Mouse (Mus musculus) CD4-positive, CD25-positive, alpha-beta regulatory T cell, adult 2 months (primary cell): ENCODE results near the gene Esrra.

ENCODE experiments used
- DNase-seq: peaks from one replicate; pipeline ENCODE4 v3.0.0-alpha.2; 2012; ENCODE audit warnings: low read depth, low spot score

The Esrra gene

DNA sequence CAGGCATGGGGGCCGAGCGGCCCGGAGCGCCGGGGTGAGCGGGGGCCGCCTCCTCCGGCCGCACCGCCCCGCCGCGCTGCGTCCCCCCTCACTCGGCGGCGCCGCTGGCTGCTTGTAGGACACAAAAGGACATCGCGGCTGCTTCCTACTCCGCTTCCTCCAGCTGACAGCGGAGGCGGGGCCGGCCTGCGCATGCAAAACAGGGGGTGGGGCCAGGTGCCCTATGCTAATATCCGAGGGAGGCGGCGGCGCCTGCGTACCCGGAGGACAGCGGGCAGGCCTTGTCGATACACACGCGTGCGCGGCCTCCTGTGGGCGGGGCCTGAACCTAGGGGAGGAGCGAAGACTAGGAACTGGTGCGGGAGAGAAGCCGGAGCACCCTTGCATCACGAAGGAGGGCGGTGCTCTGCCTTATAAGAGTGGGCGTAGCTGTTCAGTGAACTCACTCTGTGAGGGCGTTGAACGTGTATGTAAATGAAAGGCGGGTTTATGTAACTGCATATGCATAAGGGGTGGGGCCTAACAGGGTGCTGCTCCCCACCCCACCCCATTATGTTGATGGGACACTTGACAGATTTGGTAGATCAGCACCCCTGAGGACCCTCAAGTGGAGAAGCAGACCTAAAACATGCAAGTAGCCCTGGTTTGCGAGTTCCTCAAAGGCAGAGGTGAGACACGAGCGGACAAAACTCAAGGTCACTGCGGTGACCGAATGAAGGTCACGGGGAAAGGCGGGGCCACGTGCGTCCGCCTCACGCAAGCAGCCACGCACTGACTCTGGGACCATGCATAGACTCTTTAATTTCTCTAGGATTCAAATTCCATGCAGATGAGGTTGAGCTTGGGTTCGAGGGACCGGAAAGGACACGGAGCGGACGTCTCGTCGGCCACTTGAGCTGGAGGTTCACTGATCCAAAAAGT lies at the start of gene Esrra:
Gene Esrra, minus strand, starts transcription at position 167 of the 921 bp plus-strand sequence.
- peak; percentile 100 for DNase-seq

DNA sequence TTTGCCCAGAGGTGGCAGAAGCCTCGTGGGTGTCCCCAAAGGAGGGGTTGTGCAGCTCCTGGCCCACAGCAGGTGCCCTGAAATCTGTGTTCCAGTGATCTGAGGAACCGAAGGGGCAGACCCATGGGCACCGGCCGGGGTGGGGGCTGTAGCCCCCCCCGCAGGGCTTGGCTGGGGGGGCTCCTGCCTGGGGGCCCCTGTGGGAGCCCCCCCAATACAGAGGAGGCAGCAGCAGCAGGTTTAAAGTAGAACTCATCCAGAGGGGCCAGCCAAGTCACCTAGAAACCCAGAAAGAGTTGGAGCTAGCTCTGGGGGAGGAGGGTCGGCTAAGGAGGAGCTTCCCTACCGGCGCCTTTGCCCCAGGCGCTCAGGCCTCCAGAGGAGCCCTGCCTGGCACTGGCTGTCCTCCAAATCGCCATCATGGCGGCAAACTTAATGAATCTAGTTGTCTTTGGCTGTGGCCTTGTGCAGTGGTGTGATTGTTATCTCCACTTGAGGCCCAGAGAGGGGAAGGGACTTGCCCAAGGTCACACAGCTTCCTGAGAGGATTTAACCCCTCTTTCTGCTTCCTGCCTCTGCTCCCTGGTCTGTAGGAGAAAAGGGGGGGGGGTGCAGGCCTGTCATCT lies 49.0 kb upstream of the Esrra start:
- peak; percentile 52 for DNase-seq

DNA sequence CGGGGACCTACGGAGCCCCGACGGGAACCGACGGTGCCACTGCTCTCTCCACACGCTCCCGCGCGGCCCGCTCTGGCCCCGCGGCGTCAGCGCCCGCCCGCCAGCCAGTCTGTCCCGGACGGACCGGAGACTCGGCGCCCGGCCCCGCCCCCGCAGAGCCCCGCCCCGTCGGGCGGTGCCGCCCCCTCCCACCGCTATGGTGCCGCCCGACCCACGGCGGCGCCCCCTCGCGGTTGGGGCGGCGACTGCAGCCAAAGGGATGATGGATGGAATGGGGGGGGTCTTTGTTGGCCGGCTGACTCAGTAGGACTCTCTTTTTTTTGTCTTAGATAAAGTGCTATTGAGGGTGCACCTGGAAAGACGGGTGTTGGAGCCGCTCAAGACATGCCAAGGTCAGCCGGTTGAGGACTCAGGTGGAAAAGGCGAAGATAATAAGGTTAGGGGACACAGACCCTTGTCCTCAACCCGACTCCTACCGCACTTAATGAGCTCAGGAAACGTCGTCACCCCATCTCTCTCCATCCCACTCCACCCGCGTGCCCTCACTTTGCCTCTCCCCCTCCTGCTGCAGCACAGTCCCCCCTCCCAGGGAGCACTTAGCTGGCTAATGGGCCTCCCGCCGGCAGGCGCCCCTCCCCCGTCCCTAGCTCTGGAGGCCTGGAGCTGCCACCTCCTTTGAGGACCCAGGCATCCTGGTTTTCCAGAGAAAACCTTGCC lies 48.2 kb upstream of the Esrra start:
- DNase-seq, result peak; percentile 90

DNA sequence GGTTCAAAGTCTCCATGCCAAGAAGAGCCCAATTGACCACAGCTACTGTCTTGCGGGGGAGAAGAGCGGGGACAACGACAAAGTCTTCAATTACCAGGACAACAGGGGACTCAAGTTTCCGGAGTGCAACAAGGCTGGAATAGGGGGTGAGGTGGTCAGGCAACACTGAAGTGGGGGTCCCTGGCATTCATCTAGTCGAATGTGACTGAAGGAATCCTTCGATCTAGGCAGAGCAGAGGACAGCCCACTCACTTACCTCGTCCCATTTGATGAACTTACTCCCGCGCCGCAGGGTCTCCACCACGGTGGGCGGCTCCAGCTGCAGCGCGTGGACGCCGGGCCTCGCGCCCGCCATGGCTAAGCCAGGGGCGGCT lies 47.7 kb upstream of the Esrra start:
- DNase-seq, result no peak

DNA sequence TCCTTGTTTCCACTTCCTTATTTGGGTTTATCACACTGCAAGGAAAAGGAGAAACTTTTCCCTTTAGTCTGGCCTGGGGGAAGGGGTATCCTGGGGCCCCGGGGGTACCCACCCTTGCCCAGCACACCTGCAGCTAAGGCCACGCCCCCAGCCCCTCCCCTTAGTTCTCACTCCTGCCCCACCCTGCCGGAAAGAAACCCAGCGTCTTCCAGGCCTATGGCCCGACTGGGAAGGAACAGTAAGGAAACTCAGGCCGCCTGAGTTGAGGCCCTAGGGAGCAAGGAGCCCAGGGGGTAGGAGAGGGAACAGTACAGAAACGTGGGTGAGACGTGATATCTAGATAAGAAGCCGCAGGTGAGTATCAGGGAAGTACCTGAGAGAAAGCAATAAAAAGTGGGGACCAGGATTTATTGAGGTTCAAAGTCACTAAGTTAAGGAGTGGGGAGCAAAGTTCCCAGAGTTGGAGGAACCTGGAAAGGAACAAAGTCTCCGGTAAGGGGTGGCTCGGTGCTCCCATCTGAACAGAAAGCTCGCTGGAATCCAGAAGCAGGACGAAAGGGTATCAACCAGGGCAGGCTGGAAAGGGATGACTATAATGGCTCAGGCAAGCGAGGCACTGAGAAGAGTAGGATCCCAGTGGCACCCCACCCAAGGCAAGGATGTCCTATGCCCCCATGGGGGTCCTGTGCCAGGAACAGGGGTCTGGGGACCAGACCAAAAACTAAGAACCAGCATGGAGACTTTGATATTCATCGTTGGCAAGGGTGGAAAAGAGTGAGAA lies 47.1 kb upstream of the Esrra start:
- DNase-seq, result peak; percentile 47

DNA sequence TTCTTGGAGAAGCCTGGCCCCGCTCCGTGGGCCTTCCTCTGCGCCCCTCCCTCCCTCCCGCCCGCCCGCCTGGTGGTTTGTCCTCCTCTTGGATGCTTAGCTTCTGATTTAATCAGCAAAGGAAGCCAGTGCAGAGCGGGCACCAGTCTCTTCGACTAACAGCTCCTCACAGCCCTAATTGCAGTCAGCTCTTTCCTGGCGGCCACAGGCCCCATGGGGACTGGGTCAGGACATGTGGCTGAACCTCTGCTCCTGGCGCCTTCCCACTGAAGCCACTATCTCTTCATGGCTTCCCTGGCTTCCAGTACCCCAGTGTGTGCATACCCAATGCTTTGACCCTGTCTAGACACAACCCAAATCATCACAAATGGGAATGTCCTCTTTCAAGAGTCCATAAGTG lies 34.8 kb upstream of the Esrra start:
- DNase-seq, result no peak

DNA sequence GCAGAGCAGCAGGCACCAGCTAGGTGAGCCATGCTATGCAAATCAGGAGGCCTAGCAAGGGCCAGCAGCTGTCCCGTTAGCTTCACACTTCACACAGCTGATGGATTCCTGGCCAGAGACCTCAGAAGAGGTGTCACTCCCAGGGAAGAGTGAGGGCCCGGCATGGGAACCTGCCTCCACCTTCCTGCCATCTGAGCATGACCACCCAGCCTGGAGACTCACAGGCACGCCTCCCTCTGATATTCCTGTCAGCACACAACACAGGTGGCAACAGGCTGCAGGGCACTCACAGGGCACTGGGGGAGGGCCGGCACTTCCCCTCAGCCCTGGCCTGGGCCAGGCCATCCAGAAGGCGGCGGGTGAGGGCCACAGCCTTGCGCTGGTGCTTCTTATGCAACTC lies 33.8 kb upstream of the Esrra start:
- DNase-seq, result no peak

DNA sequence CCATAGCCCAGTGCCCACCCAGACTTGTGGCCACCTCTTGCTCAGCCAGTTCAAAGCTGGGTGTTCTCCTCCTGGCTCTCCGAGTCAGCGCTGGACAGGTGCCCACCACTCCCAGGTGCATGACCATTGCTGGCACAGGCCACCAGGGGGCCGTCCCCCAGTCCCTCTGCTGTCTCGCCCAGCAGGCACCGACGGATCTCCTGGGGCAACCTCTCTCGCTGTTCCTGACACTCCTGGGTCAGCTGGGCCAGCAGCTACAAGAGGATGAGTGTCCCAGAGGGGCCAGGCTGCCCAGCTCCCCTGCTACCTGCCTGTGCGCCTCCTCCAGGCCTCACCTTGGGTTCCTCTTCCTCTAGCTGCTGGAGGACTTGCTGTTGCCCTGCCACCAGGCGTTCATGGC lies 32.4 kb upstream of the Esrra start:
- DNase-seq, result peak; percentile 54

DNA sequence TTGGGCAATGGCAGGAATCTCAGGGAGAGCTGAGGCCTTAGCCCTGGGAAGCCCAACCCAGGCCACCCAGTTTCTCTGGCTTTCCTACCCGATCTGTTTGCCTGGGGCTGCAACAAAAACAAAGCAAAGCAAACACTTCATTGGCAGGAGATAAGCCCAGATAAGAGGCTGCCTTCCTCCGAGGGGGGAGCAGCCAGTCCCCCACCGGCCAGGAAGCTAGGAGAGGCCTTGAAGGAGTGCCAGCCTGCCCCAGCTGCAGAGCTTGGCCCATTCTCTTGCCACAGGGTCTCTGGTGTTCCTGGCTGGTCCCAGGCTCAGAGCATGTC lies 31.1 kb upstream of the Esrra start:
- peak; percentile 42 for DNase-seq

DNA sequence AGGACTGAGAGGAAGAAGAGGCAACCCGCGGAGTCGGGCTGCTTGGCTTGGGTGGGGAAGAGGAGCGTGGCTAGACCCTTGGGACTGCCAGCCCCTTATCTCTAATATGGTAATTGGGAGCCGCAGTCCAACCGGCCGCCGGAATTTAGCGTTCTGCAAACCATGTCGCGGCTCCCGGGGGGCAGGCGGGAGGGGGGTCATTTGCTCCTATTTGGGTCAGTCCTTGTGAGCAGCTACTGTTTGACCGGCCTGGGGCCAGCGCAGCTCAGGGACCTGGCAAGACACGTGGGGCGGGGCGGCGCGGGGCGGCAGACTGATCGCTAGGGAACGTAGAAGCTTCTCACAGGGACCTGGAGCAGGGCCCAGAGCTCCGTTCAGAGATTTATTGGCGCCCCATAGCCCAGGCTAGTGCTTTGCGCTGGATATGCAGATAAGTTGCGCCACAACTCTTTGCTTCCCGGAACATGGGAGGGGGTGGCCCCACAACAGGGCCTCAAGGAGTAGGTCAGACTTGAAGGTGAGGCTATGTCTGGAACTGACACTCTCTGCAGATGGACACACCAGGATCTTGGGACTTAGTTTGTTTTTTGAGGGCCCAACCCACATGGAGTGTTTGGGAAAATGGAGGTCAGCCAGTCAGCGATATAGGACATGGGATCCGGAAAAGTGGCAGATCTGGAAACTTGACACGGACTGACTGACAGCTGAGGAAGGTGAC lies 30.5 kb upstream of the Esrra start:
- DNase-seq, result peak; percentile 57

DNA sequence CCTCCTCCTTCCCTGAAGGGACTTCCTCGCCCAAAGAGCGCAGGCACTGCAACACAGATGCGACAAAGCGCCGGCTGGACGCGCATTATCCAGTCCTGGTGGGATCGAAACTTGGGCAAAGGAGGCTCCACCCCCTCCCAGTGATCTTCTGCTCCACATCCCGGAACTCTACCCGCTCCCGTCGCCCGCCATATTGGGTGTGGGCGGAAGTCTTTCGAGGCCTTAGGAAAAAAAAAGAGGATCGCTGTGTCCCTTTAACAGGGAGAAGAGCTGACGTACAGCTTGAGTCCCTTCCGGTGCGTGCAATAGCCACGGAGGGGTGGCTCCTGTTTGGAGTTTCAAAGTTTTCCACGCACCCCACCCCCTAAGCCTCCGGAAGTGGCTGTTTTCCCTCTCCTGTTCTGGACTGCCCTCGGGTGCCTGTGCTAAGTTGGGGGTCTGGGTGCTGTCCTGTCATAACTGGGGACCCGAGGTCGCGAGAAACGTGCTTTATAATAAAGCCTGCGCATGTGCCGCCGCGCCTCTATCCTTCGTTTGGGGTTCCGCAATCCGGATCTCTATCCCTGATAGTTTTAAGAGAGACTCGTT lies 29.9 kb upstream of the Esrra start:
- peak; percentile 81 for DNase-seq

DNA sequence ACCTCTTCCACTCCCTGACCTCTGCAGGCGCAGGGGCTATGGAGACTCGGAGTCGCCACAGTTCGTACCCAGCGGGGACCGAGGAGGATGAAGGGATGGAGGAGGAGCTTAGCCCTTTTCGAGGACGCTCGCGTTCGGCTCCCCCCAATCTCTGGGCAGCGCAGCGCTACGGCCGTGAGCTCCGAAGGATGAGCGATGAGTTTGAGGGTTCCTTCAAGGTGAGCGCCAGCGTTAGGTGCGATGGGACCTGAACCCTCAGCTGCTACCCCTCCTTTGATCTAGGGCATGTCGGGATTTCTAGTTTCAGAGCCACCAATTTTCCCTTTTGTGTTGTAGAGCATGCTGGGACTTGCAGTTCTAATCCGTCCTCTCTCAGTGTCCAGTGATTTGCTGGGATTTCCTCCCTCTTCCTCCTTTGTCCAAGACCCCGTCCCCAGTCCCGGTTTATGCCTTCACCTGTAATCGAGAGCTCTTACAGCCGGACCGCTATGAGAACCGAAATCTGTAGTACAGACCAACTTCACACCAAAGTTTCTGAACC lies 29.1 kb upstream of the Esrra start:
- DNase-seq, result peak; percentile 52

DNA sequence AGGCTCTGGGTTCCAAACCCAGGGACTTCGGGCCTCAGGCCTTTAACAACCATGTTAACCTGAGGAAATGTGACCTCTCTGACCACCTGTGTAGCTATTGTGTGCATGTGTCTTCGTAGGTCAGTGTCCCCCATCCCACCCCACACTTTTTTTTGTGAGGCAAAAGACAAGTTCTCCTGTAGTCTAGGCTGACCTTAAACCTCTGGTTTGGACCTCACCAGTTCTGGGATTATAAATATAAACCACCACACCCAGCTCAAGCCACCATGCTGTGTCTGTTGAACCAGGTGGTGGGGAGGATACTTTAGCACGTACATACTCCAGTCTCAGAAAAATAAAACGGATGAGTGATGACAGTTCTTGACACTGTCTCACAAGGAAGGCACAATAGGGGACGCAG lies 28.3 kb upstream of the Esrra start:
- DNase-seq, result no peak

DNA sequence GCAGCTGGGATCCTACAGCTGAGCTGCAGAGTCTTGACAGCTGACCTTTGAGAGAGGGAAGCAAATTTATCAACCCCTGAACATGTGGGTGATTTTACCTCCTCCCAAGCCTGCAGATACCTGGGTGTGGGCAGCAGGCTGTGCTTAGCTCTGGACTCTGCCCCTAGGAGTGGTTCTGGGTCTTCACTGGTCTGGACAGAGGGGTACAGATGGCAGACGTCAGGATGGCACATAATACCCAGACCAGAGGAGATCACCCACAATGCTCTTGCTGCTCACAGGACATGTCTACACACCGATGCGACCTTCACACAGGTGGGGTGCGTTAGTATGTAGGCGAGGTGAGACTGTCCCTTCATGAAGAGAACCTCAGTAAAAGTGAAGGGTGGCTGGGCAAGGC lies 27.9 kb upstream of the Esrra start:
- DNase-seq, result no peak

DNA sequence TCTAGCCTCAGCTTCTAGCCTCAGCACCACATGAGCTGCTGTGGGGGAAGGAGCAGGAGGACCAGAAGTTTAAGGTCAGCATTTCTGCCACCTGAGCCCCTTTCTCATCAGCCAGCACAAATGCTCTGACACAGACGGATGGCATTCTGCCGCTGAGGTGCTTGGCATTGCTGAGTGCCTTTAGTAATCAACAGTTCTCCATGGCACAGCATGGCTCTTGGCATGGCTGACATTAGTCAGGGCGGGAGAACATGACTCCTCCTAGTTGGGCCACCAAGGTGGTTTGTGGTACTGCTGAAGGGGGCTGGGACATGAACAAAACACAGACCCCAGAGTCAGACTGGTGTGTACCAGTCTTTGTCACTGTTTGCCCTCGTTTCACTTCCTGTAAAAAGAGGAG lies 26.6 kb upstream of the Esrra start:
- no peak for DNase-seq

DNA sequence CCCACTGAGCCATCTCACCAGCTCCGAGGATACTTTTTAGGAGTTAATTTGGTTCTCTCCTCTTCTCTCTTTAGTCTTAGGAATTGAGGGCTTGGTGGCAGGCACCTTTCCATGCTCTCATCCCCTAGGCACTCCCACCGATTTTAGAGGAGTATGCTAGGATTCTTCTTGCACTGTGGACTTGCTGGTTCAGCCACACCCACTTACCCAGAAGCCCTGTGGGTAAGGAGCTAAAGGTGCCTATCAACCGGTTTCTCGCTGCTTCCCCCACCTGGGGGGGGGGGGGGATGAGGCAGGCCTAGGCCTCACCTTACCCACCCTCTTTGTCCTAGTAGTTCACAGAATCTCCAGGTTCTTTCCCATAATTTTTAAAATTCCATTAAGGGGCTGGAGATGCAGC lies 26.1 kb upstream of the Esrra start:
- no peak for DNase-seq

DNA sequence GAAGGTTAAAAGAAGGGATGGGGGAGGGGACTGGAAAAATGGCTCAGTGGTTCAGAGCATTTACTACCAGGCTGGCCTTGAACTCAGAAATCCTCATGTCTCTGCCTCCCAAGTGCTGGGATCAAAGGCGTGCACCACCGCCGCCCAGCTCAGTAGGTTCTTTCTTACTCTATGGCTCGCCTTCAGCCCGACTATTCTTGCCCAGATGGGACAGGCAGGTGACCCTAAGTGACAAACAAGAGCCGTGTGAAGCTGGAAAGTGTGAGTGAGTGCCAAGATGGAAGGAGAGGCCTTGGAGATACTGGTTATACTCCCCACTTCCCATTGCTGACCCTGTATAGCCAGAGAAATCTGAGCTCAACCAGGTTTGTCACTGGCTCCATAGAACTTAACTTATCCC lies 22.1 kb upstream of the Esrra start:
- no peak for DNase-seq

DNA sequence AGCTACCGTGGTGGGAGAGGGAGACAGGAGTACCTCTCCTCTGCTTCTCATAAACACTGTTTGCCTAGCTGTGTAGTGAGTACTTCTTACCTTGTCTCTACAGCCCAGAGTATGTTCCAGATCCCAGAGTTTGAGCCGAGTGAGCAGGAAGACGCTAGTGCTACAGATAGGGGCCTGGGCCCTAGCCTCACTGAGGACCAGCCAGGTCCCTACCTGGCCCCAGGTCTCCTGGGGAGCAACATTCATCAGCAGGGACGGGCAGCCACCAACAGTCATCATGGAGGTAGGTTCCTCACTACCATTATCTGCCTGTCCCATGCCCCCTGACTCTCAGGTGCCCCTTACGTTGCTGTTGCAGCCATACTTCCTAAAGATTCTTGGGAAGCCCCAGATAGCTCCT lies 21.2 kb upstream of the Esrra start:
- DNase-seq, result no peak

DNA sequence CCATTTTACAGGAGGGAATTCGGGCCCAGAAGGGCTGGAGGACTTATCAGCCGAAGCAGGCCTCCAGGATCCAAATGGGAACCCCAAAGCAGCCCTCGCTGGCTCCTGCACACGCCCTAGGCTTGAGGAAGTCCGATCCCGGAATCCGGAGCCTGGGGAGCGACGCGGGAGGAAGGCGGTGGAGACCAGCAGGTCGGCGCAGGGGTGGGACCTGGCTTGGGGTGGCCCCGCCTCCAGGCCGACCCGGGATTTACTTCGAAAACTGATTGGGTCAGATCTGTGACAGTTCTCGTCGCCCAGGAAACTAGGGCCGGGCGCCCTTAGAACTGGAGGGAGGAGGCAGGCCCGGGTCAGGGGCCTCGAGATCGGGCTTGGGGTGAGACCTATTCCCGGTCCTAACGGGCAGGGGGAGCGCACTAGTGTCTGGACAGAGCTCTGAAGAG lies 20.7 kb upstream of the Esrra start, which contains the start of gene Gpr137:
Gene Gpr137, minus strand, starts transcription at position 232 of the 443 bp plus-strand sequence.
- DNase-seq, result peak; percentile 91
